Mouse (Mus musculus) limb, embryonic 14.5 days (tissue): Measurements from ENCODE around the gene Chst15. TPM values are rescaled to one million over a fixed set of nuclear protein-coding genes. Genes with fewer than 3 reads are reported as not detected.
A peak's percentile ranks its signal among the peaks of the same experiment; 100 is the strongest.

Source experiments
- ATAC-seq: fragments of 200-750 bp; cut with Nextera tagmentation; 2 replicates; pipeline ENCODE4 v1.8.0; 2017; ENCODE audit warnings: low read depth, moderate number of reproducible peaks, moderate TSS enrichment; ENCODE audit not compliant: low FRiP score
- DNase-seq: peaks from one replicate; pipeline ENCODE4 v3.0.0-alpha.2; 2015; ENCODE audit warnings: low spot score
- H3K27ac ChIP-seq: fragments of 300-500 bp; sonication (generic); replicated peaks from 2 replicates; pipeline ENCODE4 v1.5.1; 2014; ENCODE audit warnings: low read depth, mild to moderate bottlenecking, low read length, moderate library complexity, mixed read lengths
- H3K27me3 ChIP-seq: fragments of 300-500 bp; sonication (generic); 2 replicates; pipeline ENCODE4 v1.6.1; 2014; ENCODE audit warnings: low read length, mixed read lengths; ENCODE audit not compliant: control insufficient read depth, insufficient read depth
- H3K36me3 ChIP-seq: fragments of 300-500 bp; sonication (generic); 2 replicates; pipeline ENCODE4 v1.6.1; 2014; ENCODE audit warnings: mild to moderate bottlenecking, low read length, moderate library complexity, mixed read lengths; ENCODE audit not compliant: control insufficient read depth, insufficient read depth
- H3K4me1 ChIP-seq: fragments of 300-500 bp; sonication (generic); 2 replicates; pipeline ENCODE4 v1.6.1; 2014; ENCODE audit warnings: antibody characterized with exemption, low read length, mixed read lengths; ENCODE audit not compliant: control insufficient read depth, insufficient read depth
- H3K4me2 ChIP-seq: fragments of 300-500 bp; sonication (generic); replicated peaks from 2 replicates; pipeline ENCODE4 v1.6.1; 2014; ENCODE audit warnings: low read depth, mild to moderate bottlenecking, low read length, moderate library complexity; ENCODE audit not compliant: severe bottlenecking
- H3K4me3 ChIP-seq: fragments of 300-500 bp; sonication (generic); replicated peaks from 2 replicates; pipeline ENCODE4 v1.5.1; 2014; ENCODE audit warnings: low read length
- H3K9ac ChIP-seq: fragments of 300-500 bp; sonication (generic); 2 replicates; pipeline ENCODE4 v1.6.1; 2014; ENCODE audit warnings: mild to moderate bottlenecking, low read depth, low read length, moderate library complexity; ENCODE audit not compliant: severe bottlenecking
- H3K9me3 ChIP-seq: fragments of 300-500 bp; sonication (generic); 2 replicates; pipeline ENCODE4 v1.6.1; 2016; ENCODE audit warnings: low read length; ENCODE audit not compliant: control insufficient read depth
- POLR2A ChIP-seq: fragments of 200-500 bp; IDR thresholded peaks from 2 replicates; pipeline ENCODE4 v1.8.0; 2012; ENCODE audit warnings: inconsistent platforms, mild to moderate bottlenecking, moderate library complexity, borderline replicate concordance; ENCODE audit not compliant: insufficient read depth, insufficient read length; ENCODE audit errors: extremely low read depth
- WGBS: fragments of 180-500 bp; shearing (Covaris S2); extraction: QIAGEN DNeasy Blood & Tissue Kit; methylation state at CpG from one replicate; pipeline ENCODE4 v1.1.7; 2014; 5-methylcytosine and 5-hydroxymethylcytosine counted together
- polyA plus RNA-seq, 2 experiments: library from polyadenylated mRNA; depleted of rRNA in 1 of 2; stranded (reverse) in 1 of 2; unstranded in 1 of 2; fragments of >200 nt; fragmentation: Nextera tagmentation in 1 of 2; extraction: Ambion mirVana in 1 of 2; gene quantifications; 2 replicates each; pipeline versions ENCODE4 v1.2.1 to v1.2.3; 2012 to 2014

Gene Chst15
- polyA plus RNA-seq, 2 experiments, result 16.1 to 16.4 TPM

GRCm38 (mm10) chr7:132211920-132212701 is 104.9 kb downstream of the Chst15 start:
- Histone ChIP-seq H3K9me3 (no peaks in the 10 kb centered on the region), H3K9ac (no peak overlapping the region), H3K4me1 (peaks cover 16% of the 10 kb centered on the region), H3K27ac (peak overlapping the region; percentile 9; the same call in 1 of the 2 replicates), H3K27me3 (no peaks in the 10 kb centered on the region), H3K4me2 (no peak overlapping the region), H3K36me3 (no peaks in the 10 kb centered on the region), H3K4me3 (no peak overlapping the region)
- ATAC-seq (peak; percentile 27; the same call in 1 of the 2 replicates), DNase-seq (no peak)
- no peak for TF ChIP-seq POLR2A
- WGBS, result 55% methylated on average over 6 of the region's 6 CpGs

GRCm38 (mm10) chr7:132210616-132211015 is 106.4 kb downstream of the Chst15 start:
- DNase-seq (no peak), ATAC-seq (no peak)
- TF ChIP-seq POLR2A, result no peak
- no peak overlapping the region for H3K4me3 ChIP-seq
- H3K4me1 ChIP-seq, result peaks cover 14% of the 10 kb centered on the region
- no peak overlapping the region for H3K4me2 ChIP-seq
- H3K36me3 ChIP-seq, result no peaks in the 10 kb centered on the region
- no peaks in the 10 kb centered on the region for H3K27me3 ChIP-seq
- H3K9ac ChIP-seq, result no peak overlapping the region
- H3K27ac ChIP-seq, result no peak overlapping the region
- 79% methylated on average over 5 of the region's 5 CpGs for WGBS
- H3K9me3 ChIP-seq, result no peaks in the 10 kb centered on the region

- no peak for DNase-seq
- Histone ChIP-seq H3K9ac (no peak overlapping the region), H3K4me3 (no peak overlapping the region), H3K27me3 (no peaks in the 10 kb centered on the region), H3K9me3 (no peaks in the 10 kb centered on the region), H3K36me3 (no peaks in the 10 kb centered on the region), H3K4me2 (no peak overlapping the region), H3K4me1 (peaks cover 22% of the 10 kb centered on the region), H3K27ac (no peak overlapping the region)
- 59% methylated on average over 9 of the region's 9 CpGs for WGBS
- no peak for ATAC-seq
- no peak for TF ChIP-seq POLR2A
Measured at GRCm38 (mm10) chr7:132208946-132209651, 107.9 kb downstream of the Chst15 start.

- Histone ChIP-seq H3K27me3 (no peaks in the 10 kb centered on the region), H3K27ac (no peak overlapping the region), H3K4me3 (no peak overlapping the region), H3K4me2 (no peak overlapping the region), H3K4me1 (peaks cover 20% of the 10 kb centered on the region), H3K9me3 (no peaks in the 10 kb centered on the region), H3K9ac (no peak overlapping the region), H3K36me3 (no peaks in the 10 kb centered on the region)
- 0% methylated on average over 1 of the region's 1 CpGs for WGBS
- DNase-seq (no peak), ATAC-seq (peak; percentile 44)
- TF ChIP-seq POLR2A, result no peak
Measured at GRCm38 (mm10) chr7:132204073-132204612, 112.9 kb downstream of the Chst15 start.

- WGBS, result 52% methylated on average over 6 of the region's 6 CpGs
- no peak for TF ChIP-seq POLR2A
- Histone ChIP-seq H3K27ac (no peak overlapping the region), H3K9me3 (no peaks in the 10 kb centered on the region), H3K36me3 (no peaks in the 10 kb centered on the region), H3K9ac (no peak overlapping the region), H3K4me3 (no peak overlapping the region), H3K4me2 (no peak overlapping the region), H3K4me1 (peaks cover 27% of the 10 kb centered on the region), H3K27me3 (no peaks in the 10 kb centered on the region)
- no peak for DNase-seq
- no peak for ATAC-seq
Measured at GRCm38 (mm10) chr7:132199686-132200085, 117.3 kb downstream of the Chst15 start.
